Mouse (Mus musculus): ENCODE results near the gene Pgd. TPM values are rescaled to one million over a fixed set of nuclear protein-coding genes. Genes with fewer than 3 reads are reported as not detected.

The Pgd gene
- total RNA-seq, 2 experiments from 2014 or later, result 175 to 176 TPM

DNA sequence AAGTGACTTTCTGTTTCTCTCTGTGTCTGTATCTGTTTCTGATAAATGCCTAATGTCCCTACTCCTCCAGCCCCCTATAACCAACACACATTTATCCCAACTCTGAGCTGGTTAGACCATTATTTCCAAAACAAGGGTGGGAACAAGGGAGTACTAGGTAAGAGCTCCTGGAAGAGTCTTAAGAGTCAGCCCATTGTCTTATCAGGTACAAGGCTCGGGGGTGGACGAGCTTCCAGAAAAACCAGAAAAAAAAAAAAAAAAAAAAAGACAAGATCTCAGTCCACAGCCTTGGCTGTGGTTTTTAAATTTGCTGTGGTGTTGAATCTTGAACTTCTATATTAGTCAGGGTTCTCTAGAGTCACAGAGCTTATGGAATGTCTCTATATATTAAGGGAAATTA, 1.4 kb upstream of the Pgd start:
- no peak for DNase-seq

DNA sequence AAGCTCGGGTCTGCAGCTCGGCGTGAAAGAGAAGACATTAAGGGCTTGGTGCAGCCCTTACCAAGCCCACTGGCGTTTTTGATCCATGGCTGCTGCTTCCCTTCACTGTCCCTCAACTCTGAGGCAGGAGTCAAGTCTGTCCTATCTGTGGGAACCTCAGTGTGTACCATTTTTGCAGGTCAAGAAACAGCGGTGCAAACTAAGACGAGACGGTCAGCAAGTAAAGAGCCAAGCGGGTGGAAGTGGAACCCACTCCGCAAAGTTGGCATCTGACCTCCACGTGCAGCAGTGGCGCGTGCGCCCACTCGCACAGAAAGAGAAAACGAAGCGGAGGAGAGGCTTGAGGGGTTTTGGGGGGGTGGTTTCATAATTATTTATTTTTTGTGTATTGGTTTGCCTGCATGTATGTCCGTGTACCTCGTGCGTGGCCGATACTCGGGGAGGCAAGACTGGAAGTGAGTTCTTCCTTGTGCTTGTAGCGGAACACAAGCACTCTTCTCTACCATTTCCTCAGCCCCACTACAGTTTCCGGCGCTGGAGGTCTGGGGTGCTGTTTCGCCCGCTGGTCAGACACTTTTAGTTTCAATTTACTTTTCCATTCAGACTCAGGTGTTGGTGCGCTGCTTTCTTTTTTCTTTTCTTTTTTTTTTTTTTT, 513 bp upstream of the Pgd start:
- DNase-seq, result peak; percentile 60

GRCm38 (mm10) chr4:149164150-149164549, 2.4 kb downstream of the Pgd start:
- no peak for DNase-seq

DNA sequence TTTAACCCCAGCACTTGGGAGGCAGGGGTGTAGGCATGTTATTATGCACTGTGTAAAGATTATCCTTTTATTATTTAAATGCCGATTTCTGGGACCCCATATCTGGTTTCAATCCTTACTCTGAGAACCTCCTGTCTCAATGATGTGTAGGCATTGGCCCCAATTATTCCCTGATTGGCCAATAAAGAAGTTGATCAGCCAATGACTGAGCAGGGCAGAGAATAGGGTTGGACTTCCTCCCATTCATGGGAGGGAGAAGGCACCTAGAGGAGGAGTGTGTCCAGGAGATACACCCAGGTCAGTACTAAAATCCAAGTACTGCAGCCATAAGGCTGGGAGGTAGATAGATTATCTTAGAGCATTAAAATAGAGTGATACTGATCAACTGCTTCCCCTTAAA, 3.4 kb downstream of the Pgd start:
- no peak for DNase-seq

DNA sequence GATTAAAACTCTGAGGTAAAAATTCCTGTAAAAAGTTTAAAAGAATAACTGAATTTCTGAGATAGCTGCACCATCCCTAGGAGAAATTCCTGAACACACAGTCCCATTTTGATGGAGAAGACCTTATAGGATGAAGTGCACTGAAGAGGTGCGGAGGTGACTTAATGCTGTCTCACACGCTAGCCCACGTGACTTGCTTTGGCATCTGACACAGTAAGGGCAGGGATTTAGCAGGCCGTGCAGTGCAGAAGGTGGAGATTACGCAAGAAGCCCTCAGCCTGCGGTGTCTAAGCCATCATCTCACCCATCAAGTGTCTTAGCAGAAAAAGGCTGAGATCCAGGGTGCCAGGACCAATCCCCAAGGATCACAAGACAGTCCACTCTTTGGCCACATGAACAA, 5.4 kb downstream of the Pgd start:
- peak; percentile 51 for DNase-seq

GRCm38 (mm10) chr4:149159891-149160290, 6.7 kb downstream of the Pgd start:
- DNase-seq, result no peak

DNA sequence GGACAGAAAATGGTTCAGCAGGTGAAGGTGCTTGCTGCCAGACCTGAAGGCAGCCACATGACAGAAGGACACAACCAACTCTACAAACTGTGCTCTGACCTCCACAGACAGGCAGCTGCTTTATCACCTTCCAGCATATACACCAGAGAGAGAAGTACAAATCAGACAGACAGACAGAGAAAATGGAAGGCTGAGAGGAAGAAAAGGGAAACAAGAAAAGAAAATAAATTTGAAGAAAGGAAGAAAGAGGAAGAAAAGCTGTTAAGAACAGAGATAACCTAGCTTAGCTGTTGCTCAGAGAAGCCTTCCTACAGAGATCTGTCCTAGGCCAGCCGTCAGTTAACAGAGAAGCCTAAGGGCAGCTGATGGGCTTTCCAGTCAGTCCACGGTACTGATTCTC, 7.4 kb downstream of the Pgd start:
- no peak for DNase-seq

- DNase-seq, result no peak
Measured at GRCm38 (mm10) chr4:149157415-149157973, 9.1 kb downstream of the Pgd start.

DNA sequence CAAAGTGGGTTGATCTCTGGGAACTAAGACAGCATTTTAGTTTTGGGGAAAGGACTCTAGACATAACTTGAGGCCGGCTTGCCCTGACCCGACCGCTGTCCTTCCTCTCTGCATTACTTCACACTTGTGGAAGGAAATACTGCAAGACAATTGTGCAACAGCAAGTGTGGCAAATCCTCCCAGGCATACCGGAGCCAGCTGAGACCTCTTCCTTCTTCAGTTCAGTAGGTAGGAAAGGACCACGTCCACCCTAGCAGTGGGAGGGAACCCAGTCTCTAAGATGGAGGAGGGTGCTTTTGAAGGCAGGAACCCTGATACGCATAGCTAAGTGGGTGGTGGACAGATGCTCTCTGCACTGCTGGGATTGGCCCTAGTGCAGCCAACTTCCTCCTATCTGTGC, 10.9 kb downstream of the Pgd start:
- DNase-seq, result no peak

DNA sequence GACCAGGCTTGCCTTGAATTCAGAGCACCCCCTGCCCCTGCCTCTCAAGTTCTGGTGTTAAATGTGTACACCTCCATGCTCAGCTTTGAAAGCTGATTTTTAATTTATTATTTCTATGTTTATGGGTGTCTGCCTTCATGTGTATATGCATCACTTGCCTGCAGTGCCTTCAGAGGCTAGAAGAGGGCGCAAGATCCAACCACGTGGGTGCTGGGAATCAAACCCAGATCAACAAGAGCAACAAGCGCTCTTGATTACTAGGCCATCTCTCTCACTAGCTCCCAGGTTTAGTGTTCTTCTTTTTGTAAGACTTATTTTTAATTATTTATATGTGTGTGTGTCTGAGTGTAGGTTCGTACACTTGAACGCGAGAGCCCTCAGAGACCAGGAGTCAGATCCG, 11.7 kb downstream of the Pgd start:
- DNase-seq, result no peak

- no peak for DNase-seq
Measured at GRCm38 (mm10) chr4:149150721-149151120, 15.8 kb downstream of the Pgd start.

GRCm38 (mm10) chr4:149150256-149150655, 16.3 kb downstream of the Pgd start:
- DNase-seq, result peak; percentile 72

DNA sequence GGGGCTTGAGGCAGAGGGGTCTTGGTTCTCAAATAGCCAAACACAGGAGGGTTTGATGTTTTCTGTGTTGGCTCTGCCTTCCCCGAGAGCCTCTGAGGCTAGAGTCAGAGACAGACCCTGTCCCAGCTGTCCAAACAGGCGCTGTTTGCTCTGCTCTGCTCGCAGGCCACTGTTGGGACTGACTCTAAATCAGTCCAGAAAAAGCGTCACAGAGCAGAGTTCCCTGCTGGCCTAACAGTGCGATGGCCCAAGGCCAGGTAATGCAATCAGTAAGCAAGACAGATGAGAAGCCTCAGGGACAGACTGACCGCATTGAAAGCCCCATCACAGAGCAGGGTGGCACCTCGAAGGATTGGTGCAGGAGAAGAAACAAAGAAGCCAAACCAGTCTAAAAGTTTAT, 17.0 kb downstream of the Pgd start:
- DNase-seq, result peak; percentile 82

DNA sequence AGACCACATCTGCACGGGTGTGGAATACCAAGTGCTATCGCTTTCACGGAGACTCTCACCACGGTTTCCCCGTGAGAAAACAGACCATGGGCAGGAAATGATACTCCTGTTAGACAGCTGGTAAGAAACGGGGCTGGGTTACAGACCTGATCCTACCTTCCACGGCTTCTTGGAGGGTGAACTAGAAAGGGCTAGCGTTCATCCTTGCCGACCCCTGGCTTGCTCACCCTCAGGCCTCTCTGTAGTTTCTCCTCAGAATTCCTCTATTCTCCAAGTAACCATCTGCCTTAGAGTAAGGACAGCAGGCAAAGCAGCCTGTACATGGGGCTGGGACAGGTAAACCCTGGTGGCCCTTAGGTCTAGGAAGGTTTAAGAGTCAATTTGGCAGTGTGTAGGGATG, 17.4 kb downstream of the Pgd start:
- DNase-seq, result no peak

- DNase-seq, result no peak
Measured at GRCm38 (mm10) chr4:149148084-149148483, 18.5 kb downstream of the Pgd start.

- no peak for DNase-seq
Measured at GRCm38 (mm10) chr4:149147528-149147927, 19.0 kb downstream of the Pgd start.

GRCm38 (mm10) chr4:149145151-149145550, 21.4 kb downstream of the Pgd start:
- DNase-seq, result no peak

- peak; percentile 88 for DNase-seq
Measured at GRCm38 (mm10) chr4:149144459-149144858, 22.1 kb downstream of the Pgd start.

- DNase-seq, result no peak
Measured at GRCm38 (mm10) chr4:149143594-149143993, 23.0 kb downstream of the Pgd start.

DNA sequence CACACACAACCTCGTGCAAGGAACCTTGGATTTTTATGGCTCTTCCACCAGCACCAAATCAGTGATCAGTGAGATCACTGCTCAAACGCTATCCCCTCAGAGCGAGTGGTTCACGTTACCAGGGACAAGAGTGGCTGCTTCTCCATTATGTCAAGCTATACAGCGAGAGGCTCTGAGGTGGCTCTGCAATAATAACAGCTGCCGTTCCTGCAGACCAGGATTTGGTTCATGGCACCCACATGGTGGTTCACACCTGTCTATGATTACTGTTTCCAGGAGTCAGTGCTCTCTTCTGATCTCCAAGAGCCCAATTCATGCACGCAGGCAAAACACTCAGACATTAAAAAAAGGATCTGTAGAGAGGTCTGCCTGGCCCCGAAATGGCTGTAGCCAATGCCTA, 28.1 kb downstream of the Pgd start:
- DNase-seq, result no peak

DNA sequence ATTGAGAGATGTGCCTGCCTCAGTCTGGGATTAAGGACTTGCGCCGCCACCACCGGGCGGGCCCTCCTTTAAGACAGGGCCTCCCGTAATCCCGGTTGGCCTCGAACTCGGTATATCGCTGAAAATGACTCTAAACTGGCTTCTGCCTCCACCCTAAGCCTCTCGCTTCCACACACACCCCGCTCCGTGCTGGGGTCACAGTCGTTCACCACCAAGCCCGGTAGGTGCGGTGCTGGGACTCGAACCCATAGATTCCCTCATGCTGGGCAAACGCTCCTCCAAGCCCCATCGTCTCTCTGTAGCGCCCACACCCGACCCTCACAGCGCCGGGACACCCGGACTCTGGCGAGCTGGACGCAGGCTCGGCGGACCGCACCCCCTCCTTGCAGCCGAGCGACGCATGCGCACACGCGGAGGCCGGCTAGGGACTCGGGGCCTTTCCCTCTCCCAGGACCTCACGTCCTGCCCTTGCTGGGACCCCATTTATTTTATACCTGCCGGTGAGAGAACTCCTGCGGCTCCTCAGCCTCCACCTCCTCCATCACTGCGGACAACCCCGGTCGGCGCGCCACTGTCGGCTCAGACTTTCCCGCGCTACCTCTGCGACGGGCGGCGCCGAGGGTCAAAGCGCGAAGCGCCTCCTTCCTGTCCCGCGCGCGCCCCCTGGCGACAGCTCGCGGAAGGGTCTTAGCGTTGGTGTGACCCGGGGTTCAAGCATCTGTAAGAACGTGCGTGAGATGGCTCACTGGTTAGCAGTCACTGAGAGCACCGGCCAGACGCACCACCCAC, 29.4 kb downstream of the Pgd start, which contains the start of gene Cenps:
Gene Cenps, minus strand, starts transcription at position 648 of the 789 bp plus-strand sequence.
- peak; percentile 94 for DNase-seq

DNA sequence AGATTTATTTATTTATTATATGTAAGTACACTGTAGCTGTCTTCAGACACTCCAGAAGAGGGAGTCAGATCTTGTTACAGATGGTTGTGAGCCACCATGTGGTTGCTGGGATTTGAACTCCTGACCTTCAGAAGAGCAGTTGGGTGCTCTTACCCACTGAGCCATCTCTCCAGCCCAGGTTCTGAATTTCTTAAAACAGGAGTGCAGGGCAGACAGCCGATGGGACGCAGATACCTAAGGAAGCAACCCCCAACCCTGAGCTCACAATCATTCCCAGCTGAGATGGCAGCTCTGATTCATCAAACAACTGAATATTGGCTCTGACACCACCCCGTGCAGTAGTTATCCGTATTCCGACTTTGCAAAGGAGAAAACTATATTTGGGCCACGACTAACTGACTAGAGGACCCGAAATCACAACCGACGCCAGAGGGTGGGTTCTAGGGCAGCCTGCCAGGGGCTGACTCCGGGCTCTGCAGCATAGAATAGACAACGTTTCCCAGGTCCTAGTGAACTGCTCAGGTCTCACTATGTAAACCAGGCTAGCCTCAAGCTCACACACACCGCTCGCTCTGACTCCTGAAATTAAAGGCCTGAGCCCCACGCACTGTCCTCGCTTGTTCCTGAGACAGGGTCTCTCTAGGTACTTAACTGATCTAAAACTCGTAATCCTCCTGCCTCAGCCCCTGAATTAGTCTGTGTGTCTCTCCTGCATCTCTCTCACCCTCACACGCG, 30.3 kb downstream of the Pgd start:
- no peak for DNase-seq

GRCm38 (mm10) chr4:149133395-149133794, 33.2 kb downstream of the Pgd start:
- no peak for DNase-seq

Data from adrenal gland, postnatal 10 days (tissue).